Mouse (Mus musculus): Measurements from ENCODE around the gene Gm13272.
"Not testable (repeated sequence)": the region's sequence is repeated elsewhere in the genome, so short reads cannot be mapped to it uniquely, and the experiment has no call there.

The Gm13272 gene

GRCm38 (mm10) chr4:88788402-88788801 lies 8.8 kb downstream of the Gm13272 start, which contains the start of gene Gm13277:
Gene Gm13277, plus strand, starts transcription at chr4:88788632.
- peak; percentile 80 for DNase-seq

DNA sequence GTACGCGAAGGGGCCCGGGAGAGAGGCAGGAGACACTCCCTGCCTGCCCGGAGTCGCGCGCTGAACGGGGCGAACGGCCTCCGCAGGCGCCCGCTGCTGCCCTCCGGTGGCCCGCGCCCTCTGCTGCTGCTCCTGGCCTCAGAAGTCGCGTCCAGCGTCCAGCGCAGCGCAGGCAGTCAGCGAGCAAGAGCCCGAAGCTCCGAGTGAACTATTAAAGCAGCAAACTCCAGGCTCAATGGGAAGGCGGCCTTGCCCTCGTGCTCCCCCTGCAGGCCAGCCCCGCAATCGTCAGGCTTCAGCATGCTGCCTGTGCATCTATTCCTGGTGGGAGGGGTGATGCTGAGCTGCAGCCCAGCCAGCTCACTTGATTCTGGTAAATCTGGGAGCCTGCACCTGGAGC lies 11.6 kb downstream of the Gm13272 start, which contains the start of gene Gm13278:
Gene Gm13278, plus strand, starts transcription at position 301 of the 400 bp plus-strand sequence.
- DNase-seq, result not testable (repeated sequence)

DNA sequence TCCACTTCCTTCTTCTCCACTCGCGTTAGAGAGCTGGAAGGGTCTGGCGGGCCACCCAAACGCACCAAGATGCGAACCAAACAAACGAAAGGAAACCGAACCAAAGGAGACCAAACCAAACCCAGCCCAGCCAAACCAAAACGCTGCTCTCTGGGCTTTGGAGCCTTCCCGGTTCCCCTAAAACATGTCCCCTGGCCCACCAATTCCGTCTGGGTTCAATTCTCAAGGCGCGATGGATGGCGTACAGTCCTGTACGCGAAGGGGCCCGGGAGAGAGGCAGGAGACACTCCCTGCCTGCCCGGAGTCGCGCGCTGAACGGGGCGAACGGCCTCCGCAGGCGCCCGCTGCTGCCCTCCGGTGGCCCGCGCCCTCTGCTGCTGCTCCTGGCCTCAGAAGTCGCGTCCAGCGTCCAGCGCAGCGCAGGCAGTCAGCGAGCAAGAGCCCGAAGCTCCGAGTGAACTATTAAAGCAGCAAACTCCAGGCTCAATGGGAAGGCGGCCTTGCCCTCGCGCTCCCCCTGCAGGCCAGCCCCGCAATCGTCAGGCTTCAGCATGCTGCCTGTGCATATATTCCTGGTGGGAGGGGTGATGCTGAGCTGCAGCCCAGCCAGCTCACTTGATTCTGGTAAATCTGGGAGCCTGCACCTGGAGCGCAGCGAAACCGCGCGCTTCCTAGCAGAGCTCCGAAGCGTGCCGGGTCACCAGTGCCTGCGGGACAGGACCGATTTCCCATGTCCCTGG lies 14.5 kb downstream of the Gm13272 start, which contains the start of gene Gm13275:
Gene Gm13275, plus strand, starts transcription at position 552 of the 740 bp plus-strand sequence.
- DNase-seq, result peak; percentile 88

DNA sequence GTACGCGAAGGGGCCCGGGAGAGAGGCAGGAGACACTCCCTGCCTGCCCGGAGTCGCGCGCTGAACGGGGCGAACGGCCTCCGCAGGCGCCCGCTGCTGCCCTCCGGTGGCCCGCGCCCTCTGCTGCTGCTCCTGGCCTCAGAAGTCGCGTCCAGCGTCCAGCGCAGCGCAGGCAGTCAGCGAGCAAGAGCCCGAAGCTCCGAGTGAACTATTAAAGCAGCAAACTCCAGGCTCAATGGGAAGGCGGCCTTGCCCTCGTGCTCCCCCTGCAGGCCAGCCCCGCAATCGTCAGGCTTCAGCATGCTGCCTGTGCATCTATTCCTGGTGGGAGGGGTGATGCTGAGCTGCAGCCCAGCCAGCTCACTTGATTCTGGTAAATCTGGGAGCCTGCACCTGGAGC lies 17.4 kb downstream of the Gm13272 start, which contains the start of gene Gm13279:
Gene Gm13279, plus strand, starts transcription at position 301 of the 400 bp plus-strand sequence.
- DNase-seq, result not testable (repeated sequence)

DNA sequence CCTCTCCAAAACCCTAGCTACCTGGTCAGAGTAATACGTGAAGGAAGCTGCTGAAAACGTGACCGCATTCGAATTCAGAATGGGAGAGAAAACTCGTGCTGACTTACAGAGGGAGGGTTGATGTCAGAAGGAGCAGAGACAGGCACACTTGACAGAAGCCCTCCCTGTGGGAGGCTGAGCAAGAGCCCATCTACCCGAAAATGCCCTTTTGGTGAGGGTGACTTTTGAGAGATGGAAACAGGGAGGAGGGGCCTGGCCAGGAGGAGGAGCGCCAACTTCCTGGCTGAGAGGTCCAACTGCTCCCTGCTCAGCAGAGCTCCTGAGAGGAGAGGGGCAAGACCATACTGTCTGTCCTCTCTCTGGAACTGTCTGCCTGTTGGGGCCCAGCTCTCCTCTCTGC lies 19.7 kb downstream of the Gm13272 start, which contains the start of gene Gm13285:
Gene Gm13285, plus strand, starts transcription at position 301 of the 400 bp plus-strand sequence.
- DNase-seq, result not testable (repeated sequence)

DNA sequence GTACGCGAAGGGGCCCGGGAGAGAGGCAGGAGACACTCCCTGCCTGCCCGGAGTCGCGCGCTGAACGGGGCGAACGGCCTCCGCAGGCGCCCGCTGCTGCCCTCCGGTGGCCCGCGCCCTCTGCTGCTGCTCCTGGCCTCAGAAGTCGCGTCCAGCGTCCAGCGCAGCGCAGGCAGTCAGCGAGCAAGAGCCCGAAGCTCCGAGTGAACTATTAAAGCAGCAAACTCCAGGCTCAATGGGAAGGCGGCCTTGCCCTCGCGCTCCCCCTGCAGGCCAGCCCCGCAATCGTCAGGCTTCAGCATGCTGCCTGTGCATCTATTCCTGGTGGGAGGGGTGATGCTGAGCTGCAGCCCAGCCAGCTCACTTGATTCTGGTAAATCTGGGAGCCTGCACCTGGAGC lies 23.3 kb downstream of the Gm13272 start, which contains the start of gene Gm13287:
Gene Gm13287, plus strand, starts transcription at position 301 of the 400 bp plus-strand sequence.
- DNase-seq, result not testable (repeated sequence)

- DNase-seq, result not testable (repeated sequence)
These were observed 25.6 kb downstream of the Gm13272 start, which contains the start of gene Gm13288 for GRCm38 (mm10) chr4:88805231-88805630. Gene Gm13288, plus strand, starts transcription at chr4:88805531.

DNA sequence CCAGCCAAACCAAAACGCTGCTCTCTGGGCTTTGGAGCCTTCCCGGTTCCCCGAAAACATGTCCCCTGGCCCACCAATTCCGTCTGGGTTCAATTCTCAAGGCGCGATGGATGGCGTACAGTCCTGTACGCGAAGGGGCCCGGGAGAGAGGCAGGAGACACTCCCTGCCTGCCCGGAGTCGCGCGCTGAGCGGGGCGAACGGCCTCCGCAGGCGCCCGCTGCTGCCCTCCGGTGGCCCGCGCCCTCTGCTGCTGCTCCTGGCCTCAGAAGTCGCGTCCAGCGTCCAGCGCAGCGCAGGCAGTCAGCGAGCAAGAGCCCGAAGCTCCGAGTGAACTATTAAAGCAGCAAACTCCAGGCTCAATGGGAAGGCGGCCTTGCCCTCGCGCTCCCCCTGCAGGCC lies 26.1 kb downstream of the Gm13272 start:
- DNase-seq, result not testable (repeated sequence)

DNA sequence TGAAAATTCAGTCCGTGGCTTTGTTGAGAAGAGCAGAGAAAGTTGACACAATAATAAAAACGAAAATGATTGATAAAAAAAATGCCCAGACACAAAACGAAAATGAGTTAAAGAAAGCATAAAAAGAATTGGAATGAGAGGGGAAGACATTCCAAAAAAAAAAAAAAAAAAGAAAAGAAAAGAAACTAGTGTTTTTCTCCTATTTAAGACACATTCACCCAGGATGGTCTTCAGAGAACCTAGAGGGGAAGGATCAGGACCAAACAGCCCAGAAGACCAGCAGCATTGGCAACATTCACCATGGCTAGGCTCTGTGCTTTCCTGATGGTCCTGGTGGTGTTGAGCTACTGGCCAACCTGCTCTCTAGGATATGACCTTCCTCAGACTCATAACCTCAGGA lies 36.3 kb downstream of the Gm13272 start, which contains the start of gene Ifna7:
Gene Ifna7, plus strand, starts transcription at position 301 of the 400 bp plus-strand sequence.
- DNase-seq, result no peak

- no peak for DNase-seq
These were observed 40.0 kb downstream of the Gm13272 start, which contains the start of gene Ifna11 for GRCm38 (mm10) chr4:88819659-88820058. Gene Ifna11, plus strand, starts transcription at chr4:88819959.

DNA sequence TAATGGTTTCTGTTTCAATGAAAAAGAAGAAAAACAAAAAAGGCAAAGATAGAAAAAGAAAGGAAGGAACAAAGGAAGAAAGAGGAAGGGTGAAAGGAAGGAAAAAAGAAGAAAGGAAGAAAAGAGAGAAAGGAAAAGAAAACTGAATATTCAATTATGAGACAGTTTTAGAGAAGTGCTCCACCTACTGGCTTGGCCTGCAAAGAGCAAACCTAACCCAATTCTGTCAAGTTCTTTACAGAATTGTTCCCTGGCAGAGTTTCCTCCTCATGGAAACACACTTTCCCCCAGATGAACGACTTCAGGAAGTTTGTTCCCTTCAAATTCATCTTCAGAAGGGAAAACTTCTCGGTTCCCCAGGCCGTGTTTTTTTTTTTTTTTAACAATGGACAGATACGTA lies 43.3 kb downstream of the Gm13272 start:
- DNase-seq, result no peak

DNA sequence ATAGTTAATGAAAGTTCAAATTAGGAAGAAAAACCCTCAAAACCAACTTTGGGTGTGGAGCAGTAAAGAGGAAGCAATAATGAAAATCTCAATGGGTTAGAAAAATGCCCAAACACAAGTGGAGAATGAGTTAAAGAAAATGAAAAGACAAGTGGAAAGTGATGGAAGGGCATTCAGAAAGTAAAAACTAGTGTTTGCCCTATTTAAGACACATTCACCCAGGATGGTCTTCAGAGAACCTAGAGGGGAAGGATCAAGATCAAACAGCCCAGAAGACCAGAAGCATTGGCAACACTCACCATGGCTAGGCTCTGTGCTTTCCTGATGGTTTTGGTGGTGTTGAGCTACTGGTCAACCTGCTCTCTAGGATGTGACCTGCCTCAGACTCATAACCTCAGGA lies 47.5 kb downstream of the Gm13272 start, which contains the start of gene Ifna6:
Gene Ifna6, plus strand, starts transcription at position 301 of the 400 bp plus-strand sequence.
- not testable (repeated sequence) for DNase-seq
